Mouse (Mus musculus): Measurements from ENCODE around the gene Mutyh. TPM values are rescaled to one million over a fixed set of nuclear protein-coding genes. Genes with fewer than 3 reads are reported as not detected.

The Mutyh gene
- polyA plus RNA-seq, 1 experiment from 2014 or later, result 16.6 TPM

DNA sequence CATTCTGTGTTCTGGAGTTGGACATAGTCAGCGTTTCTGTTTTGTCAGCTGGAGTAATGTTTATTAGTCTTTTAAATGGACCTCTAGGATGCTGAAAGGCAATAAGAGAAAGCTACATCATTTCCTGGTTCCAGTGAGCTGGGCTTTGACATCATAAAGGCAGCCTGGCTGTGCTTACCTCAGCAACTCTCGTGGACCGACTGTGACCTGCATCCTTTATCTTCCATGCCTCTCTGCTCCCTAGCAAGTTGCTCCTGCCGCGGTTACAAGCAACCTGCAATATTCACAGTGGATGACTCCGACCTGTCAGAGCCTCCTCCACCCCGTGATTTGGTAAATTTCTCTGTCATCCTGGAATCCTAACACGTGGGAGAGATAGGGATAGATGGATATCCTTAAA lies 54.5 kb downstream of the Mutyh start:
- no peak overlapping the region for H3K4me2 ChIP-seq (replicated peaks; ENCODE audit: low read depth, low read length)
- no peaks in the 10 kb centered on the region for H3K4me1 ChIP-seq (replicated peaks; ENCODE audit: control insufficient read depth, insufficient read depth, low read length)
- H3K27me3 ChIP-seq (ENCODE audit: control insufficient read depth, insufficient read depth, low read length), result no peaks in the 10 kb centered on the region
- no peaks in the 10 kb centered on the region for H3K9me3 ChIP-seq (ENCODE audit: control insufficient read depth, low read length)
- no peak overlapping the region for H3K4me3 ChIP-seq (ENCODE audit: low read depth, low read length)
- ATAC-seq (ENCODE audit: low FRiP score) (no peak), DNase-seq (ENCODE audit: low spot score) (no peak)
- no peak overlapping the region for H3K9ac ChIP-seq (ENCODE audit: low read depth, low read length)
- 74% methylated on average over 8 of the region's 8 CpGs for WGBS
- H3K27ac ChIP-seq (ENCODE audit: low read depth, low read length), result no peak overlapping the region
- H3K36me3 ChIP-seq (ENCODE audit: control insufficient read depth, insufficient read depth, low read length), result no peaks in the 10 kb centered on the region

Other genes with a start within 250 kb of the Mutyh start
- 2.8 and 2.9 TPM in 2 replicates for gene Ccdc17, start 211.1 kb upstream of the Mutyh start, polyA plus RNA-seq (2014; fragmentation: Nextera tagmentation; extraction: Ambion mirVana)
- 270 and 283 TPM in 2 replicates for gene Nasp, start 179.8 kb upstream of the Mutyh start, polyA plus RNA-seq (2014; fragmentation: Nextera tagmentation; extraction: Ambion mirVana)
- gene Akr1a1, start 156.0 kb upstream of the Mutyh start, polyA plus RNA-seq (2014; fragmentation: Nextera tagmentation; extraction: Ambion mirVana), result 600 and 609 TPM in 2 replicates
- 985 and 989 TPM in 2 replicates for gene Prdx1, start 122.2 kb upstream of the Mutyh start, polyA plus RNA-seq (2014; fragmentation: Nextera tagmentation; extraction: Ambion mirVana)
- 23.3 and 30.9 TPM in 2 replicates for gene Mmachc, start 99.3 kb upstream of the Mutyh start, polyA plus RNA-seq (2014; fragmentation: Nextera tagmentation; extraction: Ambion mirVana)
- gene Ccdc163, start 99.2 kb upstream of the Mutyh start, polyA plus RNA-seq (2014; fragmentation: Nextera tagmentation; extraction: Ambion mirVana), result 28.5 and 34.1 TPM in 2 replicates
- 5.9 and 7.7 TPM in 2 replicates for gene Tesk2, start 86.8 kb upstream of the Mutyh start, polyA plus RNA-seq (2014; fragmentation: Nextera tagmentation; extraction: Ambion mirVana)
- gene Toe1, start 83 bp upstream of the Mutyh start, polyA plus RNA-seq (2014; fragmentation: Nextera tagmentation; extraction: Ambion mirVana), result 33.4 and 34.0 TPM in 2 replicates
- gene Hpdl, start 14.0 kb downstream of the Mutyh start, polyA plus RNA-seq (2014; fragmentation: Nextera tagmentation; extraction: Ambion mirVana), result 0.63 and 1.0 TPM in 2 replicates
- gene Zswim5, start 69.7 kb downstream of the Mutyh start, polyA plus RNA-seq (2014; fragmentation: Nextera tagmentation; extraction: Ambion mirVana), result 9.8 and 10.4 TPM in 2 replicates
- 97.3 and 110 TPM in 2 replicates for gene Urod, start 186.7 kb downstream of the Mutyh start, polyA plus RNA-seq (2014; fragmentation: Nextera tagmentation; extraction: Ambion mirVana)
- 7.8 and 12.6 TPM in 2 replicates for gene Hectd3, start 187.6 kb downstream of the Mutyh start, polyA plus RNA-seq (2014; fragmentation: Nextera tagmentation; extraction: Ambion mirVana)
- gene Eif2b3, start 211.7 kb downstream of the Mutyh start, polyA plus RNA-seq (2014; fragmentation: Nextera tagmentation; extraction: Ambion mirVana), result 51.9 and 53.0 TPM in 2 replicates

Measured in hindbrain, embryonic 11.5 days (tissue).